Mouse (Mus musculus): ENCODE data around the gene Slc26a11. TPM values are rescaled to one million over a fixed set of nuclear protein-coding genes. Genes with fewer than 3 reads are reported as not detected.

Gene Slc26a11
- total and polyA plus RNA-seq, 3 experiments: 1.4 to 3.3 (median 2.6) TPM

- TF ChIP-seq TCF12 (IDR thresholded peaks at IDR 0.05; ENCODE audit: low read depth, low read length): no peak
- TF ChIP-seq MAFK (IDR thresholded peaks at IDR 0.05; ENCODE audit: insufficient replicate concordance, low read length): no peak
- TF ChIP-seq RCOR1 (conservative IDR thresholded peaks at IDR 0.05; ENCODE audit: low read depth, low read length): 0 out of 2 replicates have a peak, but pooled peaks have one; percentile 24
- TF ChIP-seq MXI1 (IDR thresholded peaks at IDR 0.05; ENCODE audit: low read depth, low read length): peak; percentile 34; the same call in 1 of the 2 replicates
- TF ChIP-seq MEF2A (IDR thresholded peaks at IDR 0.05; ENCODE audit: borderline replicate concordance, low read depth, low read length): no peak
- no peak for TF ChIP-seq TBP (conservative IDR thresholded peaks at IDR 0.05; ENCODE audit: low read depth, low read length)
- no peak for TF ChIP-seq USF2 (conservative IDR thresholded peaks at IDR 0.05; ENCODE audit: low read depth, low read length)
- TF ChIP-seq PAX5 (IDR thresholded peaks at IDR 0.05; ENCODE audit: low read length): no peak
- no peak for TF ChIP-seq ZKSCAN1 (IDR thresholded peaks at IDR 0.05; ENCODE audit: borderline replicate concordance, low read depth, low read length)
- no peak for TF ChIP-seq ZNF384 (IDR thresholded peaks at IDR 0.05; ENCODE audit: low read depth, low read length)
- TF ChIP-seq ELF1 (IDR thresholded peaks at IDR 0.05; ENCODE audit: low read depth, low read length): no peak
- peak; percentile 100 for TF ChIP-seq RAD21 (IDR thresholded peaks at IDR 0.05; ENCODE audit: low read depth, low read length)
- no peak for TF ChIP-seq GABPA (IDR thresholded peaks at IDR 0.05; ENCODE audit: insufficient replicate concordance, low read depth, low read length)
- no peak for TF ChIP-seq EP300 (IDR thresholded peaks at IDR 0.05; ENCODE audit: low read length)
- no peak for TF ChIP-seq UBTF (IDR thresholded peaks at IDR 0.05; ENCODE audit: low read depth, low read length)
- no peak for TF ChIP-seq POLR2AphosphoS2 (IDR thresholded peaks at IDR 0.05; ENCODE audit: low read depth, low read length)
- peak; percentile 37; the same call in 1 of the 2 replicates for TF ChIP-seq IRF4 (IDR thresholded peaks at IDR 0.05; ENCODE audit: low read depth, low read length)
- no peak for TF ChIP-seq POLR2A (IDR thresholded peaks at IDR 0.05; ENCODE audit: low read depth, low read length)
- no peak for TF ChIP-seq E2F4 (IDR thresholded peaks at IDR 0.05; ENCODE audit: insufficient replicate concordance, low read depth, low read length)
These were observed 49.3 kb downstream of the Slc26a11 start (continued) for GRCm38 (mm10) chr11:119404627-119405026.

GRCm38 (mm10) chr11:119407381-119407780, 52.0 kb downstream of the Slc26a11 start:
- H3K4me1 ChIP-seq (ENCODE audit: control insufficient read depth in 1 of 2, insufficient read depth in 2 of 2): peaks cover 0 to 9% of the 10 kb centered on the region in 2 experiments; a peak in 1 of 4 replicates
- no peak overlapping the region for H3K4me2 ChIP-seq (ENCODE audit: insufficient read depth, low read depth, poor library complexity, severe bottlenecking)
- H3K9me3 ChIP-seq (replicated peaks; ENCODE audit: low read length): peaks cover 3% of the 10 kb centered on the region
- TF ChIP-seq IRF4 (IDR thresholded peaks at IDR 0.05; ENCODE audit: low read depth, low read length) (no peak), TBP (conservative IDR thresholded peaks at IDR 0.05; ENCODE audit: low read depth, low read length) (no peak), MEF2A (IDR thresholded peaks at IDR 0.05; ENCODE audit: borderline replicate concordance, low read depth, low read length) (no peak), JUN (IDR thresholded peaks at IDR 0.05; ENCODE audit: insufficient read depth, low read depth, low read length) (no peak), MAX (IDR thresholded peaks at IDR 0.05; ENCODE audit: low read length) (no peak), POLR2AphosphoS2 (IDR thresholded peaks at IDR 0.05; ENCODE audit: low read depth, low read length) (no peak), SMC3 (IDR thresholded peaks at IDR 0.05; ENCODE audit: low read depth, low read length) (no peak), USF1 (IDR thresholded peaks at IDR 0.05; ENCODE audit: low read depth, low read length) (no peak), ELF1 (IDR thresholded peaks at IDR 0.05; ENCODE audit: low read depth, low read length) (no peak), PAX5 (IDR thresholded peaks at IDR 0.05; ENCODE audit: low read length) (no peak), ZMIZ1 (IDR thresholded peaks at IDR 0.05; ENCODE audit: low read depth, low read length) (no peak), SIN3A (IDR thresholded peaks at IDR 0.05; ENCODE audit: low read length) (no peak), BHLHE40 (IDR thresholded peaks at IDR 0.05; ENCODE audit: low read depth, low read length) (no peak)
- no peak overlapping the region for H3K4me3 ChIP-seq (replicated peaks in 1 of 3; ENCODE audit: low read depth in 2 of 3, low read length in 2 of 3, poor library complexity in 1 of 3)
- no peak for DNase-seq (ENCODE audit: extremely low read depth)
- dilution Hi-C loops (cut with MboI; ENCODE audit: extremely low pct_ligation_motif_present, extremely low pct_unique_long_range_greater_than_20kb, low sequenced_read_pairs) (no loop called here), in situ Hi-C loops (cut with MboI; ENCODE audit: low pct_ligation_motif_present, low pct_unique_long_range_greater_than_20kb, low sequenced_read_pairs) (no loop called here)
- no peak overlapping the region for H3K9ac ChIP-seq (ENCODE audit: insufficient read depth, low read depth)
- no peak overlapping the region for H3K27ac ChIP-seq (ENCODE audit: insufficient read depth, low read depth)
- peaks cover 6% of the 10 kb centered on the region for H3K27me3 ChIP-seq (replicated peaks)
- peaks cover 76 to 85% of the 10 kb centered on the region in 2 experiments for H3K36me3 ChIP-seq (replicated peaks in 1 of 2; ENCODE audit: control insufficient read depth in 1 of 2, insufficient read depth in 1 of 2, low read length in 1 of 2)
- H3K79me2 ChIP-seq (replicated peaks; ENCODE audit: control insufficient read depth, extremely low read depth, insufficient read depth, poor library complexity, severe bottlenecking): no peaks in the 10 kb centered on the region

Measured in CH12.LX (cell line).